Mouse (Mus musculus) Muller cell, postnatal 12 days (primary cell): Measurements from ENCODE around the gene 4931406C07Rik.
"Not testable (repeated sequence)": the region's sequence is repeated elsewhere in the genome, so short reads cannot be mapped to it uniquely, and the experiment has no call there.

Experiments used
- DNase-seq: peaks from one replicate; pipeline ENCODE4 v3.0.0-alpha.2; 2015; ENCODE audit errors: inconsistent ontology term

Gene 4931406C07Rik

DNA sequence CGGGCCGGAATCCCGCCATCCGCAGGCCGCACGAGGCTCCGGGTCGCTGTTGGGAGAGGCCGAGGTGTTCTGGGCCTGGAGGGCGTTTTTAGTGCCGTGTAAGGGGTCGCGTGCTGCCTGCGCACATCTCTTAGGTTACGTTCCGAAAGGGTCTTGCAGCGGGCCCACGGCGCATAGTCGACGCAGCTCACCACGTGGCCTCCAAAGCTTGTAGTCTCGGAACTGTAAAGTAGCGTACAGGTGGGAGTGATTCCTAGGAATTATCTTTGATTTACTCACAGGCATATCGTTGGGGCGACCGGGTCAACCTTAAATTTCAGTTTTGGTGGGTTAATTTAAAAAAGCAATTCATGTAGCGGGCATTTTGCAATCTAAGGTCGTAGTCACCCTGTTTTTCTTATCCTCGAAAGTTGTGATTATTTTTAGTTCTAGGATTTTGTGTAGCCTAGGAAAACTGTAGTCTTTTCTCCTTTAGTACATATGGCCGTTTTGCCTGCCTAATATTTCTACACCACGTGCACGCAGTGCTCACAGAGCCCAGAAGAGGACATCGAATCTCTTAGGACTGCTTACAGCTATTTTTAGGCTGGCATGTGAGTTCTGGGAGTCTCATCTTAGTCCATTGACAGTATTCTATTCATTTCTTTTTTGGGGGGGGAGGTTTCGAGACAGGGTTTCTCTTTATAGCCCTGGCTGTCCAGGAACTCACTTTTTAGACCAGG lies at the start of gene 4931406C07Rik:
TSS of gene 4931406C07Rik (minus strand) at position 51 of the 722 bp plus-strand sequence.
- DNase-seq: no peak

DNA sequence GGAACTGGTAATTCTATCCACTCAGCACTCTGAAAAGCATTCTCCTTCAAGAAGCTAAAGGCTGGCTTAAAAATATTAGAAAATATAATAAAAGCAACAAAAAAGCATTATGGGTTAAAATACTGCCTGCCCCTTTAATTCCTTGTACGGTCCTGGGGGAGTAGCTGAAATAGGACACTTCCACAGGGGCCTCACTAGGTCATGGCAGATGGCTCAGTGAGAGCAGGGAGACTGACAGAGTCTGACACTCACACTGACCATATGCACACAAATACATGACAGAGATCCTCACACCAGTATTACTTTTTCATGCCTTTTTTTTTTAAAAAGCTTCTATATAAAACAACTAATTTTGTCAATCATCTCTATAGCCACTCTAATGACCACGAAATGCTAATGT lies 43.7 kb upstream of the 4931406C07Rik start:
- DNase-seq: no peak

DNA sequence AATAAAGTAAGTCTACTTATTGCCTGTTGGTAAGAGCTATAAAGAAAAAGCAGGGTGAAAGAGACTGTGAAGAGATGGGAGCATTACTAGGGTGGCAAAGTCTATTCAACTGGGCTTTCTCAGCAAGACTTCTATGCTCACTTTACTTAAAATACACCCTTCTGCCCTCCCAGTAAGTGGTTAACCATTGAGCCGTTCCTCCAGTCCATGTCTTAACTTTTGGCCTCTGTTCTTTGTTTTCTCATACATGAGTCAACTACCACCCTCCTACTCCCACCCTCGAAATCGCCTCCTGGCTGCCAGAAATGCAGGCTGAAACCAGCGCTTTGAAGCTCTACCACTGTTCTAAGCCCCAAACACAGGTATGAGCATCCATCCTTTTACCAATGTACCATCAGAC lies 31.5 kb upstream of the 4931406C07Rik start:
- no peak for DNase-seq

DNA sequence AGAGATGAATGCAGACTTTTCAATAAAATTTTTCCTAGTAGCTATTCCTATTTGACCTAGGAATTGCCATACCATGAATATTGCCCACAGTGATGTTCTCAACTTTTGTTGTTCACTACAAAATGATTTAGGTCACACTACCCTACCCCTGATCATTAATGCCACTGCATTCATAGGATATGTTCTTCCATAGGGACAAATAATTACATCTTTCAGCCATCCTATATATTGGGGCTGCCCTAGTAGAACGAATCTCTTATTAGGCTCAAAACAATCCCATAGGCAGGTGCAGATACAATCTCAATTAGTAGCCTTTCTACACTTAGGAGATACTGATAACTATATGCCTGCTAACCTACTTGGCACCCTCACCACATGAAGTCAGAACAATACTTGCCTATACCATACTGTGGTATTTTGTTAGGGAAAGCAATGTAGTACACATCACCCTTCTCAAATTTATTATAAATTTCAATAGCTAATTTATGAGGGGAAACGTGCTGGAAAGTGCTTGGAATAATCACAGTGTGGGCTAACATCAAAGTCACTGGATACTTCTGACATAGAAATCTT lies 12.0 kb upstream of the 4931406C07Rik start:
- no peak for DNase-seq

DNA sequence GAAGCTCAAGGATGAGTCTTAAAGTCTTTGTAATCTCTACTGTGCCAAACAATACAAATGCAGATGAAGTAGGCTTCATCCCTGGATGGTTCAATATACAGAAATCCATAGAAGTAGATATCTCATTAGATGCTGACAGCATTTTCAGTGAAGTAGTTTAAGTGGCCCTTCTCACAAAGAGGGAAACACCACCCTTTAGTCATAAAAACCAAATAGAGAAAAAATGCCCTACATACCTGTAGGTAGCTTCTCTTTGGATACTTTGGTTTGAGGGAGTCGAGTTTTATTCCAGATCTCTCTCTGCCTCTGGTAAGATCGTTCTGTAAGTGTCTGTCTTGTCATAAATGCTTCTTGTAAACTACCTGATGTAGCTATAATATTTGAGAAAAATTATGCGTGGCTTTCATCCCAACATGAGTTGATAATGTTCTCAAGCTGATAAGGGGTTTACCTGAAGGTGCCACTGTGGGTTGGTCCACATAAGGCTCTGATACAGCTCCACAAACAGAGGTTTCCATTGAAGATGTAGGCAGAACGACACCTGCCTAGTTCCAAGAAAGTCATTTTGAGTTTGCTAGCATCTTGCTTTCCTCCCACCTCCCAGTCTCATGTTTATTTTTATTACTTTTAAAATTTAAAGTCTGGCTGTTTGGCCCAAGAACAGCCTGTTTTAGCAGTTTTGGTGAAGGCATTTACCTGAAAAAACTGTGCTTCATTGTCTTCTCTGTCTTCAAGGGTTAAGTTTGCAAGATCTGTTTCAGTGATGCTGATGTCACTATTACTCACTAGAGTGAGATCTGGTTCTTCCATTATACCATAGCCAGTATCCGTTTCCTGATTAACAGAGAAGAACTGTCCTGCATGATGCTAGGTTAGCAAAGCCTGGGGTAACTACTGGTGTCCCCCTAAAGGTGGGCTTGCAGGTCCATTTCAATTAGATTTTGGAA lies 11.2 kb upstream of the 4931406C07Rik start:
- no peak for DNase-seq

DNA sequence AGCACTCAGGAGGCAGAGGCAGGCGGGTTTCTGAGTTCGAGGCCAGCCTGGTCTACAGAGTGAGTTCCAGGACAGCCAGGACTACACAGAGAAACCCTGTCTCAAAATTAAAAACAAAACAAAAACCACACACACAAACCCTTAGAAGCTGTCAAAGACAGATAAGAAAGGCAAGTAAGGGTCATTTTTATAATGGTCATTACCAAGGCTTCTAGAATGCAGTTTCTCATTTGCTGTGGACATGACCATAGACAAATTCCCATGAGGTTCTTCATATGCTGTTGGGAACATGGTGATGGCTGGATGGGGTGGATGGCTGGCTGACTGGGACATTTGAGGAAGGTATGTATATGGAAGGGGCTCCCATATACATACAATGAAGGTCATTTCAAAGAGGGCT lies 10.0 kb upstream of the 4931406C07Rik start:
- DNase-seq: not testable (repeated sequence)

DNA sequence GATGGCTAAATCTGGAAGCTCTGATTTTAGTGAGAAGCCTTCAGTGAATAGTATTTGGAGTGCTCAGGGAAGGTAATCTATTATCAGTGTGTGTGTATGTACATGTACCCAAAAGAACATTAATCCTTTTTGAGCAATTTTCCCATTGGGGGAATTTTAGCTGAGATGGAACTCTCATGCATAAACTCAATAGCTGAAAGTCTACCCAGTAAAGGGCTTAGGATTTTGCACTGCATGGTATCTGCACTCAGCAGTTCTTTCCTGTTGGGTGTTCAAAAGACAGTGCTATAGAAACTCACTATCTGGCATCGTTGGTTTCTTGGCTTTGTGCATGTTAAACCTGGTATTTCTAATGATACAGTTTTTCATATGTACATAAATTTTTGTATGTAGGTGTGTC lies 8.4 kb upstream of the 4931406C07Rik start:
- no peak for DNase-seq

DNA sequence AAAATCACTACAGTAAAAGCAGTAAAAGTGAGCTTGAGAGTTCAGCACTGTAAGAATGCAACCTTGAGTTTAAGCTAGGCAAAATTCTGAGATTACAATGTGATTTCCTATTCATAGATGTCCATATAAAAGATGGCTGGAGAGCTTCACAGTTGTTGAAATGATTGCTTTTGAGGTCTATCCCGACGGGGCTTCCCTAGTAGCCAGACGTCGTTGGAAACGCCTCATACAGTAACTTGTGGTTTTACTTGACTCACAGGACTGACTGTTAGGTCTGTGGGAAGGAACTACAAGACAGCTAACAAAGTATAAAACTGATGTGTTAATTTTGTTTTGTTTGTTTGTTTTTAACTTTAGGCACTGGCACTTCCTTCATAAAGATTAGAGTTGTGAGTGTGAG lies 7.4 kb upstream of the 4931406C07Rik start:
- no peak for DNase-seq

DNA sequence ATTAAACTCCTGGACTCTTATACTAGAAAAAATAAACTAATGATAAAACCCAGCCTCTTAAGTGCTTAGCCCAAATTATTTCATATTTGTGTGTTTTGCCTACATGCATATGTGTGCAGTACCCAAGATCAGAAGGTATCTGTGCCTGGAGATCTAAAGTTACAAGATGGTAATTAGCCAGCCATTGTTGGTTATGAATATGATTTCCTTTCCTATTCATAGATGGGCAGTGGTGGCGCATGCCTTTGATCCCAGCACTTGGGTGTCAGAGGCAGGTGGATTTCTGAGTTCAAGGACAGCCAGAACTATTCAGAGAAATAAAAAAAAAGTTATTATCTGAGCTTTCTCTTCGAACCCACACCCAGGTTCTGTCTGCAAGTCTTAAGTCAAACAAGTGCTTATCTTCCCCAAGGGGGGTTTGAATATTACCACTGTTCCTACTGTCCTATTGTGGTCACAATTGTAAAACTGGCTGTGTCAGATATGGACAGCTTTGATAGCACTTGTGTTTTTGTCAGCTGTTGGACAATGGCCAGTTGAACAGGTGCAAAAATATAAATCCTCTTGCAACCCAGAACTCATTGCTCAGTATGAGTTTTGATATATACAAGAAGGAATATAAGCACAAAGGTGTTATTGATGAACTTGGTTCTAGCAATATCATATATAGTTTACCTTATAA lies 5.9 kb upstream of the 4931406C07Rik start:
- DNase-seq: no peak

DNA sequence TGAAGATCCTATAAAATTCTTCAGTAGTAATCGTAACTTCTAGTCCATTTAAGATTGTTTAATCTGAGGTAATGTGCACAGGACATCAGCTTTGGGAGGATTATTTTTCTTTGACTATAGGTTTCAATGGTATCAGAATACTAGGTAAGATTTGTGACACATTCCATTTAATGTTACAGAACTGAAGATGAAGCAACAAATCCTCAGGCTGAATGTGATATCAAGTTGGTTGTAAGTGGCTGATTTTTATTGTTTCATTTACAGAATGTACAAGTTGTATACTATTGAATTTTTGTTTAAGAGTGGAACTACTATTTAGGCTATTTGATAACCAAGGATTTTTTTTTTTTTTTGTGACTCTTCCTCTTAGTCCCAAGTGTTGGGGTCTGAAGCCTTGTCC lies 3.9 kb upstream of the 4931406C07Rik start:
- DNase-seq: no peak

DNA sequence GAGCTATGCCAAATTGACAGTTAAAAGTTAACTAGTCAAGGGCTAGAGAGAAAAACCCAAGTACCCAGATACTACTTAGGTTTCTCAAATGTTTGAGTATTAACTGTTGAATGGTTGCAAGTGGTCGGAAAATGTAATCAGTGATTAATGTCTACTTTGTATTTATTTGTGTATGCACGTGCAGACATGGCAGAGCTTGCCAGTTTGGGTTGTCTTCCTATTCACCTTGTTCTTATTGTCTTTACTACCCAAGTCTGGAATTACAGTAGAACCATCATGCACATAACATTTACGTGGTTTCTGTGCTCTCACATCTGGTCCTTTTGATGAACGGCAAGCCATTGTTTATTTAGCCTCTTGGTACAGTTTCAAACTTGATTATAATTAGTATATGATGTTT lies 3.2 kb upstream of the 4931406C07Rik start:
- DNase-seq: no peak

DNA sequence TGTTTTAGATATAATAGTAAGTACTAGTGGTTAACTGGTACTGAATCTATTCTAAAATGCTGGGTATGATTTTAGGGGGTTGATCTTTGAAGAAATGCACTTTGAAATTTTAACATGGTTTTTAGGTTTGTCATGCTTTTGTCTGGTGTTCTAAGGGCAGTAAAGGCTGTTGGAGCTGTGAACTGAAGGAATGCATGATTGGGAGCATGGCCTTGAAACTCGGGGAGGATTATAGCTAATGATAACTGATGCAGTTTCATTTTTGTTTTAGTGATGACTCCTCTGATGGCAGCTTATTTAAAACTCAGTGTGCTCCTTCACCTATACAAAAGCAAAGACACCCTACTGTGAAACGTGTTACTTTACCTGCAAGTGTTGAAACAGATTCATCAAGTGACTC lies 2.0 kb upstream of the 4931406C07Rik start:
- DNase-seq: no peak

DNA sequence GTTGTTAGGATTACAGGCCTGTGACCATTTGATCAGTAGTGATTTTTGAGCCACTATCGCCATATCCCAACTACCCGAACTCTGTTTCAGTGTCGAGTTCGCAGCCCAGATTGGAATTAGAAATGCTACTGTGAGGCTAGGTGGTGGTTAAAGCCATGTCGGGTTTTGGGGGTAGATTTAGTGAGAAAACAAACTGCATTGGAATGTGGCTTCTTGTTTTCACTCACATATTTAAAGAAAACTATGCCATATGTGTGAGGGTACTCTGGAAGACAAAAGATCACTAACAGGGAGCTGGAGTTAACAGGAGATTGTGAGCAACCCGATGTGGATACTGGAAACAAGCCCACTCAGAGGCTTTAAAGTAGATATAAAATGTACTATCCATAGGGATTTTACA lies 1.0 kb upstream of the 4931406C07Rik start:
- DNase-seq: no peak

DNA sequence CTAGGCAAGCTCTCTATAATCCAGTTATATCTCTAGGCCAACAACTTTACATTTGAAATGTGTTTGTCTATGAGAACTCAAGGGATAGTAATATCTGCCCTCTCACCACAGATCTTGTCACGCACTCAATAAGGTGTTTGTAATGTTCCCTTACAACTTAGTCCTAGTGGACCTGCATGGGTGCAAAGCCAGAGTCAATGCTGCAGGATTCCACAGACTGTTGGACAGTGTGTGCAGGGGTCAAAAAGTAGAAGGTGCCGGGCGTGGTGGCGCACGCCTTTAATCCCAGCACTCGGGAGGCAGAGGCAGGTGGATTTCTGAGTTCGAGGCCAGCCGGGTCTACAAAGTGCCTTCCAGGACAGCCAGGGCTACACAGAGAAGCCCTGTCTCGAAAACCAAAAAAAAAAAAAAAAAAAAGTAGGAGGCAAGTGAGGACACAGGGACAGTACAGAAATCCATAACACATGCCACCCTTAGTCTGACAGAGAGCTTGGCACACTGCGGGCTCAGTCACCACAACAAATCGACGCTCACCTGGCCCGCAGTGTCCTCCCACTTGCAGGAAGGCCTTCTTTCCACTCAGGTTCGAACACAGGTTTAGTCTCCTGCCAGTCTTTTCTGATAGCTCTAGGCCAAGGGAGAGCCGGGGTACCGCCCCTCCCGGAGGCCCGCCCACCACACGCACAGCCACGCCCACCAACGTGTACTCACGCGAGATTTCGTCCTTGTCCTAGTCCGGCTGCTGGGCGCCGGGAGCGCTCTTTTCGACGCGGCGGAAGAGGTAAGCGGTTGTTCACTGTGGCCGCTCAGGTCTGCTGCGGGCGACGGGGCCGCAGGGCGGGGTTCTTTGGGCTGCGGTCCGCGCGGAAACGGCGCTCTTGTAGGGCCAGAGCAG lies 498 bp downstream of the 4931406C07Rik start, which contains the start of gene Taf1d:
TSS of gene Taf1d (plus strand) at position 712 of the 895 bp plus-strand sequence.
- DNase-seq: peak; percentile 96

DNA sequence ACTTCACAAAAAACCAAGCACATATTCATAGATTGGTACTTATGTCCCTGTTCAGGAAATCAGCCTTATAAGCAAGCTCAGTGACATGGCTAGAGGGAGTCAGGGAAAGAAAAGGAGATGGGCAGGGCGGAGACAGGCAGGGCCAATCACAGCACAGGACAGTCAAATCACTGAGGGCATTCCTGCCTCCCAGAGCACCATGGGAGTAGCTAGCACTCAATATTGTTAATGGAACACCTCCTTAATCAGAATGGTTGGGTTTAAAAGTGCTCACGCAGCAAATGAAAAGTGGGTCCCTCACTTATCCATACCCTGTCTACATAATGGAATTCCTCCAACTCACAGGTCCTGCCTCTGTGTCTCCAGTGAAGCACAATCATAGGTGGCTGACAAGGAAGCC lies 3.4 kb downstream of the 4931406C07Rik start:
- no peak for DNase-seq

DNA sequence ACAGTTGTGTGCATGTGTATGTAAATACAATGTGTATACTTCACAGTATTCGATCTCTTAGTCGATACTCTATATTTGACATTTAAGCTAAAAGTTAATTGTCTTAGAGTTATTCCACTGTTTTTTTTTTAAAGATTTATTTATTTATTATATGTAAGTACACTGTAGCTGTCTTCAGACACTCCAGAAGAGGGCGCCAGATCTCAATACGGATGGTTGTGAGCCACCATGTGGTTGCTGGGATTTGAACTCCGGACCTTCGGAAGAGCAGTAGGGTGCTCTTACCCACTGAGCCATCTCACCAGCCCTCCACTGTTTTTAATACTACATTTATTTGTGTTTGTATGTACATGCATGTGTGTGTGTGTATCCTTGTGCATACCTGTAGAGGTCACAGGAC lies 4.2 kb downstream of the 4931406C07Rik start:
- not testable (repeated sequence) for DNase-seq

DNA sequence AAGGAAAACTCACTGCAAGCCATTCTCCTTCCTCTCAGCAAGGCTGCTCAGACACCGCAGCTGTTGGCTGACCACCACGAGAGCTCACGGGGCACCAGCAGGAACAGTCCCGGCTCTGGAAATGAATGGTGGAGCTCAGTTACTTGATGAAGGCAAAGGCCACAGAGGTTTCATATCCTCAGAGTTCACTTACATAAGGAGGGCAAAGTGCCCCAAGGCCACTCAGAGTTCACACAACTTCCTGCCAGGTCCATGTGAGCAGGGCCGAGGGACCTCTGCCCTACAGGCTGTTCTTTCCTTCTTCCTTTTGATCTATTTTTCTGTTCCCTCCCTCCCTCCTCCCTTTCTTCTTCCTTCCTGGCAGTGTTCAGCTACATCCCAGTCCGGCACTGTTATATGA lies 4.8 kb downstream of the 4931406C07Rik start:
- DNase-seq: peak; percentile 61

DNA sequence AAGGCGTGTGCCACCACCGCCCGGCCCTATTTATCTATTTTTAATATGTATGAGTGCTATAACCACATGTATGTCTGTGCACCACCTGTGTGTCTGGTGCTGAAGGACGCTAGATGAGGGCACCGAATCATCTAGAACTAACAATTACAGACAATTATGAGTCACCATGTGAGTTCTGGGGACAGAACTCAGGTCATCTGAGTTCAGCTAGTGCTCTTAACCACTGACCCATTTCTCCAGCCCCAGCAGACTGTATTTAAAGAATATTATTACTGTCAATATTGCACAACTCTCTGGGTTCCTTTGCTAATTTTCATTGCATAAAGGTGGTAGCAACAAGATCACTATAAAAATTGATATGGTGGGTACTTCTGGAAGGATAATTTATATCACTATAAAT lies 6.2 kb downstream of the 4931406C07Rik start:
- no peak for DNase-seq

DNA sequence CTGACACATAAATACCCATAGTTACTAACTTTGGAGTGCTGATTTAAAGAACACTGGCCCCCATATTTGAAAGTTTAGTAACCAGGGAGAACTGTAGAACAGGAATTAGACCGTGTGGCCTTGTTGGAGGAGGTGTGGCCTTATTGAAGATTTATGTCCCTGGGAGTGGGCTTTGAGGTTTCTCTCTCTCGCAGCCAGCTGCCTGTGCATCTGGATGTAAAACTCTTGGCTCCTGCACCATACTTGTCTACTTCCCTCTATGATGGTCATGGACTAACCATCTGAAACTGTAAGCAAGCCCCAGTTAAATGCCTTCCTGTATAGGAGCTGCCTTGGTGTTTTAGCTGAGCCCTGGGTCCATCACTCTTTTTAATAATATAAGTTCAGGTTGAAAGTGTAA lies 7.8 kb downstream of the 4931406C07Rik start:
- no peak for DNase-seq

DNA sequence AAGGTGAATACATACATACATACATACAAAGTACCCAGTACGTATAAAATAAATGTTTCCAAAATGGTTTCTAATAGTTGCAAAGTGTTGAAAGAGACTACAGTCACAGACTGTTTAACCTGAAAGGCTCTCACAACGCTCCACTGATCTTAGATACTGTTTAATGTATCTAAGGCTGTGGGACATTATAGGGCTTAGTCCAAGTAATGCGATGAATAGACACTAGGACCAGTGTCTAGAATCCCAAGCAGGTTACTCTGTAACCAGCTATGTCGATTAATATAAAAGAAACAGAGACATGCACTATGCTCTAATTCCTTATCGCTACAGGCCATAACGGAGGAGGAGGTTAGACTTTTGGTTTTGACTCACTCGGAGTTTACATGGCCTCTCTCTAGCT lies 9.1 kb downstream of the 4931406C07Rik start:
- no peak for DNase-seq

DNA sequence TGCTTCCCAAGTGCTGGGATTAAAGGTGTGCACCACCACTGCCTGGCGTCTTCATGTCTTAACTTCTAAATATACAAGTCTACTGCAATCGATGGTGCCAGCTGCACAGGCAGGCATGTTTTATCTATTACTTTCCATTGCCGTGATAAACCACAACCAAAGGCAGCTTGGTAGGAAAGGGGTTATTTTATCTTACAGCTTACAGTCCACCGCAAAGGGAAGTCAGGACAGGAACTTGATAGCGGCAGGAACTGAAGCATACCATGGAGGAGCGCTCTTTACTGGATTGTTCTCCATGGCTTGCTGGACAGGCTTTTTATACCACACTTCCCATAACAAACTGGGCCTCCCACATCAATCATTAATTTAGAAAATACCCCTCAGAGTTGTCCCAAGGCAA lies 17.0 kb downstream of the 4931406C07Rik start:
- DNase-seq: no peak
